Mouse (Mus musculus) yolk sac, embryonic 10.5 days (tissue): ENCODE data around the gene Erich2.
"Not testable (repeated sequence)": the region's sequence is repeated elsewhere in the genome, so short reads cannot be mapped to it uniquely, and the experiment has no call there.

Experiments used
- DNase-seq: peaks from one replicate; pipeline ENCODE4 v3.0.0-alpha.2; 2017; ENCODE audit warnings: low spot score

The Erich2 gene

DNA sequence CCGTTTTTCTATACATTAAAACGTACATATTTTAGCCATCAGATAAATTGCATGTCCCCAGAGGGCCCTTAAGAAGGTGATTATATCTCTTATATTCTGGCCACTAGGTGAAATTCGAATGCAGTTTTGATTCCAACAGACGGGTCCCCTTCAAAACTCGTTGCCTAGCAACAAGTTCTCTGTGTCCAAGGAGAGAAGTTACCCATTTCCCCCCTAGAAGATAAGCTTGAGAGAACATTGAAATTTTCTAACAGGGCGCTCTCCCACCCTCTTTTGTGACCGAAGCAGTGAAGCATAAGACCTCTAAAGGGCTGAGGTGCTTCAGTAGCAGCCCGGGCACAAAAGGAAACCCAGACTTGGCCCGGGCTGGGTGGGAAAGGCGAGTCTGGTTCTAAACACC, at the start of gene Erich2:
Gene Erich2 (plus strand): TSS at position 324 of the 400 bp plus-strand sequence.
- no peak for DNase-seq

DNA sequence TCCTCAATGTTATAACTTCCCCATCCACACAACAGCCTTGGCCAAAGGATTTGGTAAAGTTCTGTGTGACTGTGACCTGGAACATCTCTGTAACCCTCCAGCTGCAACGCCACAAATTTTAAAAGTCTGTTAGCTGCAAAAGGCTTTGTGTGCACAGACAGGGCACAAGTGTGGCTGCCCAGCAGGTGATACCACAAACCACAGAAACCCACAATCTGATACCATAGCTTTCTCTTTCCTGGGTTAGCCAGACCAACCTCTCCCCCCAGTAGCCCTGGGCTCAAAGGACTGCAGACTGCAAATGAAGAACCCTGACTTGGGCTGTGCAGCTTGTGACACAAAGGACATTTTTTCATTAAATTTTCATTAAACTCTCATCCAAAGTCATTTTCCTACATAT, 45.0 kb upstream of the Erich2 start:
- DNase-seq: no peak

DNA sequence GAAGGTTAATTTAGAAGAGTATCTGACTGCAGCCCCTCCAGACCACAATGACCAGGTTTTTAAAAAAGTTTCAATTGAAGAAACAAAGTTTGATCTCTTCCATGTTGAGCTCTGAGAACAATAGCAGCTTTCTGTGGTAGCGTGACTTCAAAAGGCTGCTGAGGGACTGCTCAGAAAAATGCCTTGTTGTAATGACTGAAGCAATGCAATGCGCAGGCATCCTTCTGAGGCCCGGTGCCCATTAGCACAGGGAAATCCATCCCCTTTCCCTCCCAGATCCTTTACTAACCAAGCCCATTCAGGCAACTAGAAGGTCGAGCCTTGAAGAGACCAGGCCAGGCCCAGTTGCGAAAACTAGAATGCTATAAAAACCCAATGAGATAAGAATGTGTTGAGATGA, 37.5 kb upstream of the Erich2 start:
- DNase-seq: no peak

DNA sequence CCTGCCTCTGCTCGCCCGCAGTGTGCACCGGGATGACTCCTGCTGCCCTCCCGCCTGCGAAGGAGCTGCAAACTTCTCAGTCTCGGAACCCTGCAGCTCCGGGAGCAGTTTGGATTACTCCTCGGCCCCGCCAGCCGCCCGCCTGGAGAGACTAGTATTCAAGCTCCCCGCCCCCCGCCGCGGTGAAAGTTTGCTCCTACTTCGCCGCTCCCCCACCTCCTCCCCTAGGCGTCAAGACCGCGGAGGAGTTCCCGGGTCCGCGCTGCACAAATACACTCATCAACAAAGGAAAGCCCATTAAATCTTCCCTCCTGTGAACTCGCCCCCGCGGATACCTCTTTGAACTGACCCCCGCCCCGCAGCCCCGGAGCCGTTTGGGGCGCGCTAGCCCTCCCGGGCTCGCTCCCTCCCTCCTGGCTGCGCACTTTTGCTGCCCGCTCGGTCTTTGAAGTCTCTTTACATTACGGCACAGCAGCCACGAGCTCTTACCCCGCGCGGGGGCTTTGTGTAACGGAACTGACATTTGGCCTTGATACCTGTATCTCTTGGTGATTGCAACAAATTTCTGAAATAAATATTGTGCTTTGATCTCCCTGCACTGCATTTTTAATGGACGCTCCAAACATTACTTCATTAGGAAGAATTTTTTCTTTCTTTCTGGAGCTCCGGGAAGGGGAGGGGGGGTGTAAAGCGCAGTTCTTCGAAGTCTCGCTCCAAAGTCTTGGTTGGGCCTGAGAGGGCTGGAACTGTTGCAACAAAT, 36.6 kb upstream of the Erich2 start:
- peak; percentile 27 for DNase-seq

- DNase-seq: no peak
Measured at GRCm38 (mm10) chr2:70497715-70498318, 10.8 kb upstream of the Erich2 start.

DNA sequence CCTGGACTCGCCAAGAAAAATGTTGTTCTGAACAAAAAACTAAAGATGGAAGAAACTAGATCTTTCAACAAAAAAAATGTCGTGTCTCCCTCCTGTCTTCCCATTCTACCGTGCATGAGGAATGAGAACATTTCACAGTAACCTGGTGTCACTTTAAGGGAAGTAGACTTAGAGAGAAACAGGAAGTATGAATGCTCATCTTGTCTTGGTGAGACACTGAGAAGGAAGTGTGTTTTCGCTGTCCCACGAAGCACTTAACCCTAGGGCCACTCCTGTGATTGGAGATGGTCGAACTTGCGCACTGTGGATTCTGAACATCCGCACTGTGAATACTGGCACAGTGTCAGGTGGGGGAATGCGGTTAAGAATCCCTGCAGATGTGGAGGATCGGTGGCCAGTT, 5.2 kb upstream of the Erich2 start:
- no peak for DNase-seq

- DNase-seq: no peak
Measured at GRCm38 (mm10) chr2:70505229-70505628, 3.4 kb upstream of the Erich2 start.

DNA sequence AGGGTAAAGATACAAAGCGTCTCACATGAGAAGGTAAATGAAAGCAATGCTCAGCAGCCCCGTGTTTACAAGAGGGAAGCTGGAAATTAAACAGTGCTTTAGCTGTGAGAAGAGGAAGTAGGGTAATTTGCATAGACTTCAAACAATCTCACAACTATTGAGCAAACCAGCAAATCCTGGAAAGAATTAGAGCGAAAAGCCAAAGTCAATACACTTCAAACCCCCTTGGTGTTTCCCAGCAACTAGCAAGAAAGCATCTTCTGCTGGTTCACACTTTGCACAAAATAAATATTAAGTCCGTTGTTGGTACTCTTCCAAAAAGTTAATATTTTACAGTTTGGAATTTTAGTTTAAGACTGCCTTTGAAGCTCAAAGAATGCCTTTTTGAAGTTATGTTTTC, 2.7 kb upstream of the Erich2 start:
- no peak for DNase-seq

DNA sequence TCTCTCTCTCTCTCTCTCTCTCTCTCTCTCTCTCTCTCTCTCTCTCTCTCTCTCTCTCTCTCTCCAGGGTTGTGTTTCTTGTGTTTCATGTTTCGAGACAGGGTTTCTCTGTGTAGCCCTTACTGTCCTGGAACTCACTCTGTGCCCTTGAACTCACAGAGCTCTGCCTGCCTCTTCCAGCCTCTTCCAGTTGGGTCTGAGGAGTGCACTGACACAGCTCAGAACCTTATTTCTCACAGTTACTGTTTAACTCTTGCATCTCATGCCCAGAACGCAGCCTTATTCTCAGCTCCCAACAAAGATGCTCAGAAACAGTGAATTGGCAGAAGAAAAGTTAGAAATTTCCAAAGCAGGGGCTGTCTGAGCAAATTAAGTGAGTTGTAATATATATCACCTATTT, 2.2 kb upstream of the Erich2 start:
- no peak for DNase-seq

DNA sequence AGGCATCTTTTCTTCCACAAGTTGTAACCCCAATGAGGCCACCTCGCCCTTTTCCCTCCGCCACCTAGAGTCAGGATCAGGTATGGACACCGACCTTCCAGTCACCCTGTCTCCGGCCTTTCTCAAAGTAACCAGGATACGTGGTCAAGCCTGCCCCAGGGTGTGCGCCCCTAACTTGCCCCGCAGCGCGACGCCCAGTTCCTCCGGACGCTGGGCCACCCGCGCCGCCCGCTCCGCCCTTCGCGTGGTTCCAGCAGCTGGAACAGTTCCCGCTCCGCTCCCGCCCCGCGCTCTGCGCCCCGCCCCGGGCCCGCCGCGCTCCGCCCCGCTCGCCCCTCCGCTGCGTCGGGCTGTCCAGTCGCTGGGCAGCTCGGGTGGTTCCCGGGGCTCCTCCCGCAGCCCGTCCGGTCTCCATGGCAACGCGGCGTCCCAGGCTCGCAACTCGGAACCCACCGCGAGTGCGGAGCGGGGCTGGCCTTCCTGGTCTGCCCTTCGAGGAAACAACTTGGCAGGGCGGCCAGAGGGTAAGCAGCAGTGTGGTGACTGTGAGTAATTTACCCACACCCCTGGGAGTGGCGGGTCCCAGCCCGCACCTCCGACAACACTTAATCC, 508 bp downstream of the Erich2 start:
- DNase-seq: peak; percentile 84

- not testable (repeated sequence) for DNase-seq
Measured at GRCm38 (mm10) chr2:70538283-70538682, 29.7 kb downstream of the Erich2 start.

DNA sequence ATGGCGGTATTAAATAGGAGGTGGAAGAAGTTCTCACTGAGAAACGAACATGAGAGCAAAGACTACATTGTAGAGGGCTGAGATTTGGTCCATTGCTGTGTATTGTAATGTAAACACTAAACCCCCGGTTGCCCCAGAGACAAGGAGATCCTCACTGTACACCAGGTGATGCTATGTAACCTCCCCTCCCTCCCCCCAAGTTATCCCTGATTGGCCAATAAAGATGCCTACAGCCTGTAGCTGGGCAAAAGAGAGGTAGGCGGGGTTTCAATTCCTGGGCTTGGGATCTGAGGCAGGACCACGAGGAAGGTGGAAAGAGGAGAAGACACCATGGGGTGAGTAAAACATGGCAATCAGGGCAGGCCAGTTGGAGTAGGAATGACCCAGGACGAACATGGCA, 42.1 kb downstream of the Erich2 start:
- no peak for DNase-seq

DNA sequence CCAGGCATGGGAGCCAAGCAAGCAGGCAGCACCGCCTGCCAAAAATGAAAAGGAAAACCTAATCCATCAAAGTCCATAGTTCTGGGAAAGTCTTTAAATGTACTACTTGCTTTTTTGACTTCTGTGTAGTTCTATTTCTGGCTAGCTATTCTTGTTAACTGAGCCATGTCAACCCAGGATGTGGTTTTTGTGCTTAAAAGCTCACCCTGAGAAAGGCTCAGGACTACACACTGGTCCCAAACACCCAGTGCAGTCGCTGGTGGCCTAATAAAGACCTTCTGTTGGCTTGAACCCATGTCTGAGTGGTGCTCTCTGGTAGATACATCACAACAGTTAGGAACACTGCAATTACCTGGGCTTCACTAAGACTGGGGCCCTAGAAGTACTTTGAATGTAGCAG, 42.8 kb downstream of the Erich2 start:
- no peak for DNase-seq

DNA sequence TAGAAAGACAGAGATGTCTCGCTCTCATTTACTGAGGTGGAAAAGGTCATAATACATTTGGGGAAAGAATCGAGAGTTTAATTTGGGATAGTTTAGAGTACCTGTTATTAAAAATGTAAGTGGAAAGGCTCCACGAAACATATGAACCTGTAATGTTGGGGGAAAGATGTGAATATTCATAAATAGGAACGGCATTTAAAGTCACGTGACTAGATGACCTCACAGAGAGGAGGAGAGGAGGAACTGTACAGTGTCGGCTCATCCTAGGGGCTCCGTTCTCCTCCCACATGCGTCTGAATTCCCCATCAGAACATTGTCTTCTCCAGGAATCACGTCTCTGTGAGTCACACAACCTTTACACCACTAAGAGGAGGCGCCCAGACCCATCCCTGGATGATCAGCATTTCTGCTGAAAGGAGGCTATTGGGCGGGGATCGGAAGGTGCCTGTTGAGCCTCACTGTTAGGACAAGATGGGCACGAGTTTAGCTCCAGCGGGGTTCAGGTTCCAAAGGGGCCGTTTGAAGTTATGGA, 43.5 kb downstream of the Erich2 start:
- DNase-seq: no peak

DNA sequence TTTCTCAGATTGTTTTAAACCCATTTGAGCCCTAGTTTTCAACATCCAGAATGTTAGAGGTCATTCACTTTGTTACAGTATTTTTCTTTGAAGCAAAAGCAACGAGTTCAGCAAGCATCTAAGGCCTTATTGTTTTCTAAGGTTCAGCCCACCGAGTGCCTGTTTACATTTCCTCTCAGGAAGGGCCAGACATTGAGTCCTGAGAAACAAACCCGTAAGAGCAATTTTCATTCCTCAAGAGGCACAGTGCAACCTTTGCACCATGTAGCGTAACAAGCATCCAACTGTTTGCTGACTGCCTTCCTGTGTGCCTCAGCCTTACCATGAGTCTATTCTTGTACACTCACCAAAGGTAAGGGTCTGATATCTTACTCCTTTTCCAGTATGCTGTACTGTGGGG, 44.2 kb downstream of the Erich2 start, which contains the start of gene Gad1:
Gene Gad1 (plus strand): TSS at position 301 of the 400 bp plus-strand sequence.
- DNase-seq: no peak

DNA sequence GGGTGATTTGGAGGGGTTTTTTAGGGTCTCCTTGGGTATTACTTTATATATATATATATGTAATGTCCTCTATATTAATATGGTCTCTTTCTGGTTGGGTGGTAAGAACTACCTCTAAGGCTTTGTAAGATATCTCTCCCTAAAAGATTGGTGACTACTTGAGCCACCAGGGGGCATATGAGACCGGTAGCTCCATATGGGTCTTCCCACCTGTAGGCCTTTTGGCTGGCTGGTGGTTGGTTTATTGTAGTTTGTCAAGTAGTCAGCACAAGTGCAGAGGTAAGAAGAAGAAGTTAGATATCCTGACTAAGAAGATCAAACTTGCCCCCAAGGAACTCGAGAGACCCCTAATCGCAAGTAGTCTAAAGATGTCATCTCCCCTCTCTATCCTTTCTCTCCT, 45.2 kb downstream of the Erich2 start:
- no peak for DNase-seq

- peak; percentile 69 for DNase-seq
Measured at GRCm38 (mm10) chr2:70558112-70558842, 49.7 kb downstream of the Erich2 start.

GRCm38 (mm10) chr2:70558843-70559451, 50.3 kb downstream of the Erich2 start:
- no peak for DNase-seq

DNA sequence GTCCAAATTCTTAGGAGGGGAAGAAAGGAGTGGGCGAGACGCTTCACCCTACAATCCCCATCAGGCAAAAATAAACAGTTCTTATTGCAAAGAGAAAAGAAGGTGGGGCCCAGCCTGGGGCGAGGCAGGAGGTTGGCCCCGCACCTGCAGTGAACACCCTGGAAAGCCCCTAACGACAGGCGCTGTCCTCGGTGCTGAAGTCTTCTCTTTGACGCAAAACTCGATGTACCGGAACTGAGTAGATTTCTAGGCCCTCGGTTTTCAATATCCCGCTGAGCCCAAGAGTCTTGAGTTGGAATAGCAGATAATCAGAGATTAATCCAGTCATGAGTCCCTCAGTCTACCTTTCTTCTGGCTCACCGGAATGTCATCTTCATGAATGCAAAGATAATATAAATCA, 50.9 kb downstream of the Erich2 start:
- DNase-seq: peak; percentile 51

GRCm38 (mm10) chr2:70561077-70561795, 52.6 kb downstream of the Erich2 start:
- DNase-seq: peak; percentile 40

DNA sequence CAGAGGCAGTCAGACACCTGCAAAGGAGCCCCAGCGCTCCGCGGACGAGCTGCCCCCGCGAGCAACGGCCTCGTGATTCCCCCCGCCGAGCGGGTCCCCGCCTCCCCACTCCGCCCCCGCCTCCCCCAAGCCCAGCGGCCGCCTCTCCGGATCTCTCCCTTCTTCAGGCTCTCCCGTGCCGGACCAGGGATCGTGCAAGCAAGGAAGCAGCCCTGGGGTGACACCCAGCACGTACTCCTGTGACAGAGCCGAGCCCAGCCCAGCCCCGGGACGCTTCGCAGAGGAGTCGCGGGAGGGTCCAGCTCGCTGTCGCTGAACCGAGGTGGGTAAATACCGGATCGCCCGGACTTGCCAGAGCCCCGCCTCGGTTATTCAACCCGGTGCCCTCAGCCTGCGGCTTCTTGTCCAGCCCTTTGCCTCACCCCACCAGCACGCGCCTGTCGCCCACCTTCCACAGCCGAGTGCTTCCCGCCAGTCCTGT, 53.4 kb downstream of the Erich2 start:
- DNase-seq: peak; percentile 14
